Mouse (Mus musculus) MEL (cell line): ENCODE measurements around the gene Fam136a.

Source experiments
- CTCF ChIP-seq, 3 experiments: IDR thresholded peaks in 2 of 3; conservative IDR thresholded peaks in 1 of 3; 2 replicates each; pipeline ENCODE4 v1.5.1; 2011 to 2012; ENCODE audit warnings: low read length in 3 of 3, low read depth in 2 of 3, mild to moderate bottlenecking in 2 of 3, improper control_type of control experiment in 1 of 3, inconsistent platforms in 1 of 3, mixed read lengths in 1 of 3, moderate library complexity in 1 of 3; ENCODE audit not compliant: control insufficient read depth in 1 of 3, insufficient read depth in 1 of 3, poor library complexity in 1 of 3, severe bottlenecking in 1 of 3
- E2F4 ChIP-seq: IDR thresholded peaks from 2 replicates; pipeline ENCODE4 v1.6.1; 2011; ENCODE audit warnings: low read depth, low read length, improper control_type of control experiment, borderline replicate concordance
- EP300 ChIP-seq, 2 experiments: IDR thresholded peaks; 2 replicates each; pipeline ENCODE4 v1.6.1; 2011; ENCODE audit warnings: improper control_type of control experiment in 2 of 2, low read length in 2 of 2, low read depth in 1 of 2, mild to moderate bottlenecking in 1 of 2
- HCFC1 ChIP-seq: IDR thresholded peaks from 2 replicates; pipeline ENCODE4 v1.6.1; 2012; ENCODE audit warnings: low read depth, mild to moderate bottlenecking, inconsistent platforms, low read length, improper control_type of control experiment, moderate library complexity
- MAFK ChIP-seq: IDR thresholded peaks from 2 replicates; pipeline ENCODE4 v1.6.1; 2011; ENCODE audit warnings: low read depth, mild to moderate bottlenecking, low read length, improper control_type of control experiment, borderline replicate concordance
- MAZ ChIP-seq: IDR thresholded peaks from 2 replicates; pipeline ENCODE4 v1.6.1; 2012; ENCODE audit warnings: low read depth, mild to moderate bottlenecking, inconsistent platforms, low read length, improper control_type of control experiment
- MXI1 ChIP-seq: IDR thresholded peaks from 2 replicates; pipeline ENCODE4 v1.6.1; 2011; ENCODE audit warnings: mild to moderate bottlenecking, low read depth, low read length, improper control_type of control experiment
- NRF1 ChIP-seq: IDR thresholded peaks from 2 replicates; pipeline ENCODE4 v1.6.1; 2014; ENCODE audit warnings: low read depth, mild to moderate bottlenecking, inconsistent platforms, low read length, improper control_type of control experiment, moderate library complexity; ENCODE audit not compliant: poor library complexity, insufficient read depth, severe bottlenecking

DNA sequence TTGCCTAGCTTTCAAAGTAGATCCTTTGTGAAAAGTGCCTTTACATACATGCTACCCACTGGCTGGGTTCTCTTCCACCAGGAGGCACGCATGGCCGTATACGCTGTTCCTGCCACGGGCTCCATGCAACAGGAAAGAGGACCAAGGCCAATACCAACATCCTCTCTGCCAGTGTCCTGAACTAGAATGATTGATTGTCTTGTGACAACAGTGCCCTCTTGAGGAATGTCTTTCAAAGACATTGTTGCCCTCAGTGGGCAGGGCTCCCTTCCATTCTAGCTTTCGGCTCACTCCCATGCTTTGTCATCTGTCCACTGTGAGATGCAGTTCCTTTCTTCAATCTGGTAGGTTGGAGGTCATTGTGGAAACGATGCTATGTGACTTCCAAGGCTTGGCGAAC is 16.2 kb upstream of the Fam136a start:
- TF ChIP-seq CTCF (IDR thresholded peaks at IDR 0.05 in 2 of 3, conservative IDR thresholded peaks at IDR 0.05 in 1 of 3; ENCODE audit: control insufficient read depth in 1 of 3, insufficient read depth in 1 of 3, low read depth in 2 of 3, low read length in 3 of 3, poor library complexity in 1 of 3, severe bottlenecking in 1 of 3) = peak; percentile 34 to 71 (median 49)
- no peak for TF ChIP-seq MAZ
- TF ChIP-seq HCFC1 = no peak
- TF ChIP-seq MXI1 = no peak
- TF ChIP-seq EP300 (IDR thresholded peaks at IDR 0.05; ENCODE audit: low read depth in 1 of 2, low read length in 2 of 2) = no peak
- TF ChIP-seq NRF1 = no peak
- TF ChIP-seq E2F4 = no peak
- TF ChIP-seq MAFK = no peak
